Mouse (Mus musculus) ES-Bruce4 (cell line): ENCODE measurements around the gene Sult2b1. TPM values are rescaled to one million over a fixed set of nuclear protein-coding genes. Genes with fewer than 3 reads are reported as not detected.

Experiments used
- H3K27ac ChIP-seq: 2 replicates; pipeline ENCODE4 v1.5.1; 2012; ENCODE audit warnings: low read length, inconsistent platforms; ENCODE audit not compliant: insufficient read depth
- H3K27me3 ChIP-seq: 2 replicates; pipeline ENCODE4 v1.6.1; 2012; ENCODE audit warnings: mild to moderate bottlenecking, low read length, inconsistent platforms; ENCODE audit not compliant: control insufficient read depth, poor library complexity, insufficient read depth, severe bottlenecking
- H3K36me3 ChIP-seq: 2 replicates; pipeline ENCODE4 v1.6.1; 2012; ENCODE audit warnings: inconsistent platforms, mild to moderate bottlenecking, low read length, moderate library complexity; ENCODE audit not compliant: control insufficient read depth, poor library complexity, insufficient read depth, severe bottlenecking
- H3K4me1 ChIP-seq: one replicate; pipeline ENCODE4 v1.8.1; 2011; ENCODE audit warnings: low read length; ENCODE audit not compliant: control insufficient read depth, insufficient read depth
- H3K4me3 ChIP-seq: 2 replicates; pipeline ENCODE4 v1.5.1; 2011; ENCODE audit warnings: low read depth, mild to moderate bottlenecking, low read length
- H3K9ac ChIP-seq: 2 replicates; pipeline ENCODE4 v1.6.1; 2012; ENCODE audit warnings: low read depth, mild to moderate bottlenecking, inconsistent platforms; ENCODE audit not compliant: poor library complexity, severe bottlenecking
- H3K9me3 ChIP-seq: replicated peaks from 2 replicates; pipeline ENCODE4 v1.6.1; 2012; ENCODE audit warnings: mild to moderate bottlenecking, low read length, inconsistent platforms; ENCODE audit not compliant: control insufficient read depth, poor library complexity, insufficient read depth, severe bottlenecking
- CTCF ChIP-seq: IDR thresholded peaks from one replicate; pipeline ENCODE4 v1.8.1; 2011; ENCODE audit warnings: low read depth, low read length
- EP300 ChIP-seq: IDR thresholded peaks from 2 replicates; pipeline ENCODE4 v1.6.1; 2011; ENCODE audit warnings: low read depth, low read length; ENCODE audit not compliant: insufficient read depth
- POLR2A ChIP-seq: IDR thresholded peaks from one replicate; pipeline ENCODE4 v1.8.1; 2011; ENCODE audit warnings: low read length; ENCODE audit not compliant: insufficient read depth
- polyA plus RNA-seq: library from polyadenylated mRNA; stranded (reverse); fragments of >200 nt; gene quantifications from 2 replicates; pipeline ENCODE4 v1.2.4, GENCODE M21; 2011; ENCODE audit warnings: low read depth; ENCODE audit not compliant: missing spikeins, insufficient read depth, insufficient read length

The Sult2b1 gene
- polyA plus RNA-seq, 1 experiment: 6.4 TPM

- Histone ChIP-seq H3K4me1 (no peaks in the 10 kb centered on the region), H3K27ac (no peak within 1 kb of the TSS), H3K27me3 (no peaks in the 10 kb centered on the region), H3K36me3 (no peaks in the 10 kb centered on the region), H3K4me3 (no peak within 1 kb of the TSS), H3K9me3 (no peaks in the 10 kb centered on the region), H3K9ac (no peak within 1 kb of the TSS)
- TF ChIP-seq CTCF (no peak), EP300 (no peak), POLR2A (no peak)
These were observed 100.9 kb downstream of the Sult2b1 start, which contains the start of gene Ntn5 for GRCm38 (mm10) chr7:45683396-45684050. TSS of gene Ntn5 (plus strand) at chr7:45684022.

GRCm38 (mm10) chr7:45682144-45683126 is 102.0 kb downstream of the Sult2b1 start:
- Histone ChIP-seq H3K27ac (0 out of 2 replicates have a peak overlapping the region, but pooled peaks have one; percentile 3), H3K9ac (peak overlapping the region; percentile 19), H3K27me3 (no peaks in the 10 kb centered on the region), H3K36me3 (no peaks in the 10 kb centered on the region), H3K9me3 (no peaks in the 10 kb centered on the region), H3K4me3 (peak overlapping the region; percentile 48), H3K4me1 (no peaks in the 10 kb centered on the region)
- peak; percentile 70; the same call in 1 of the 2 replicates for TF ChIP-seq EP300
- peak; percentile 100 for TF ChIP-seq CTCF
- no peak for TF ChIP-seq POLR2A

- Histone ChIP-seq H3K36me3 (no peaks in the 10 kb centered on the region), H3K4me1 (no peaks in the 10 kb centered on the region), H3K9me3 (no peaks in the 10 kb centered on the region), H3K27me3 (no peaks in the 10 kb centered on the region), H3K4me3 (no peak overlapping the region), H3K27ac (no peak overlapping the region), H3K9ac (no peak overlapping the region)
- TF ChIP-seq EP300: no peak
- TF ChIP-seq POLR2A: no peak
- TF ChIP-seq CTCF: no peak
These were observed 103.3 kb downstream of the Sult2b1 start for GRCm38 (mm10) chr7:45681046-45681736.

Other genes with a start within 250 kb of the Sult2b1 start
- 55.0 and 62.2 TPM in 2 replicates for gene Hsd17b14, start 229.8 kb downstream of the Sult2b1 start, polyA plus RNA-seq
- 104 and 144 TPM in 2 replicates for gene Bcat2, start 214.5 kb downstream of the Sult2b1 start, polyA plus RNA-seq
- gene Fgf21, start 169.2 kb downstream of the Sult2b1 start, polyA plus RNA-seq: 0.94 and 1.7 TPM in 2 replicates
- gene Fut1, start 167.4 kb downstream of the Sult2b1 start, polyA plus RNA-seq: 3.0 and 3.9 TPM in 2 replicates
- 4.6 and 5.8 TPM in 2 replicates for gene Izumo1, start 162.9 kb downstream of the Sult2b1 start, polyA plus RNA-seq
- gene Rasip1, start 157.2 kb downstream of the Sult2b1 start, polyA plus RNA-seq: 2.5 and 3.0 TPM in 2 replicates
- 2.2 and 4.1 TPM in 2 replicates for gene Mamstr, start 144.7 kb downstream of the Sult2b1 start, polyA plus RNA-seq
- gene Fut2, start 118.3 kb downstream of the Sult2b1 start, polyA plus RNA-seq: 0.87 TPM in 1 of 2 replicates, not detected in the other
- gene Ntn5, start 100.6 kb downstream of the Sult2b1 start, polyA plus RNA-seq: 0.51 TPM in 1 of 2 replicates, not detected in the other
- gene Sec1, start 90.3 kb downstream of the Sult2b1 start, polyA plus RNA-seq: 1.1 and 1.4 TPM in 2 replicates
- 6.0 and 9.7 TPM in 2 replicates for gene Car11, start 84.8 kb downstream of the Sult2b1 start, polyA plus RNA-seq
- 6.7 and 6.9 TPM in 2 replicates for gene Dbp, start 79.6 kb downstream of the Sult2b1 start, polyA plus RNA-seq
- gene Rpl18, start 69.2 kb downstream of the Sult2b1 start, polyA plus RNA-seq: 1,593 and 1,677 TPM in 2 replicates
- gene Sphk2, start 66.7 kb downstream of the Sult2b1 start, polyA plus RNA-seq: 10.4 and 11.1 TPM in 2 replicates
- 0.85 and 1.4 TPM in 2 replicates for gene Fam83e, start 63.5 kb downstream of the Sult2b1 start, polyA plus RNA-seq
- gene Spaca4, start 58.9 kb downstream of the Sult2b1 start, polyA plus RNA-seq: not detected in 2 replicates
- gene Lmtk3, start 931 bp downstream of the Sult2b1 start, polyA plus RNA-seq: 9.6 and 11.3 TPM in 2 replicates
- 75.1 and 75.8 TPM in 2 replicates for gene Cyth2, start 29.9 kb upstream of the Sult2b1 start, polyA plus RNA-seq
- gene Kcnj14, start 40.1 kb upstream of the Sult2b1 start, polyA plus RNA-seq: 0.75 TPM in 1 of 2 replicates, not detected in the other
- gene Grwd1, start 46.3 kb upstream of the Sult2b1 start, polyA plus RNA-seq: 32.3 and 36.3 TPM in 2 replicates
- 98.0 and 102 TPM in 2 replicates for gene Kdelr1, start 88.1 kb upstream of the Sult2b1 start, polyA plus RNA-seq
- gene Grin2d, start 93.7 kb upstream of the Sult2b1 start, polyA plus RNA-seq: 0.43 and 0.68 TPM in 2 replicates
- 2.0 and 3.4 TPM in 2 replicates for gene Syngr4, start 112.0 kb upstream of the Sult2b1 start, polyA plus RNA-seq
- gene Tmem143, start 112.3 kb upstream of the Sult2b1 start, polyA plus RNA-seq: 21.7 and 28.2 TPM in 2 replicates
- 10.6 and 11.0 TPM in 2 replicates for gene Emp3, start 136.7 kb upstream of the Sult2b1 start, polyA plus RNA-seq
- gene Ccdc114, start 139.4 kb upstream of the Sult2b1 start, polyA plus RNA-seq: 7.6 and 10.2 TPM in 2 replicates
- gene Abcc6, start 245.6 kb upstream of the Sult2b1 start, polyA plus RNA-seq: not detected in 2 replicates
- gene Nomo1, start 249.0 kb upstream of the Sult2b1 start, polyA plus RNA-seq: 130 and 134 TPM in 2 replicates